Mouse (Mus musculus) testis, adult 2 months (tissue): Measurements from ENCODE around the gene Ros1. TPM values are rescaled to one million over a fixed set of nuclear protein-coding genes. Genes with fewer than 3 reads are reported as not detected.

Source experiments
- H3K27ac ChIP-seq: fragments of 200-500 bp; 2 replicates; pipeline ENCODE4 v1.5.1; 2012; ENCODE audit warnings: low read depth, low read length; ENCODE audit not compliant: control insufficient read depth, insufficient read depth
- H3K27me3 ChIP-seq: fragments of 200-500 bp; 2 replicates; pipeline ENCODE4 v1.6.1; 2012; ENCODE audit warnings: mild to moderate bottlenecking, low read length, moderate library complexity; ENCODE audit not compliant: control insufficient read depth, insufficient read depth
- H3K36me3 ChIP-seq: fragments of 200-500 bp; 2 replicates; pipeline ENCODE4 v1.6.1; 2012; ENCODE audit warnings: mild to moderate bottlenecking, low read length; ENCODE audit not compliant: control insufficient read depth, insufficient read depth
- H3K4me1 ChIP-seq: fragments of 200-500 bp; 2 replicates; pipeline ENCODE4 v1.6.1; 2012; ENCODE audit warnings: low read length; ENCODE audit not compliant: control insufficient read depth, insufficient read depth
- H3K4me3 ChIP-seq: fragments of 200-500 bp; 2 replicates; pipeline ENCODE4 v1.5.1; 2012; ENCODE audit warnings: low read depth, mild to moderate bottlenecking, low read length, moderate library complexity, mixed read lengths; ENCODE audit not compliant: control insufficient read depth
- CTCF ChIP-seq: fragments of 200-500 bp; IDR thresholded peaks from 2 replicates; pipeline ENCODE4 v1.5.1; 2012; ENCODE audit warnings: low read depth, mild to moderate bottlenecking, inconsistent platforms, low read length, moderate library complexity; ENCODE audit not compliant: control insufficient read depth, insufficient read depth, insufficient replicate concordance
- POLR2A ChIP-seq: fragments of 200-500 bp; IDR thresholded peaks from 2 replicates; pipeline ENCODE4 v1.6.1; 2012; ENCODE audit warnings: low read depth, mild to moderate bottlenecking, inconsistent platforms, low read length, moderate library complexity; ENCODE audit not compliant: control insufficient read depth
- polyA plus RNA-seq: library from polyadenylated mRNA; depleted of rRNA; stranded (reverse); fragments of >200 nt; gene quantifications from 2 replicates; pipeline ENCODE4 v1.2.3, GENCODE M21; 2012

Ros1 gene
- polyA plus RNA-seq, 1 experiment, result 0.21 TPM

GRCm38 (mm10) chr10:52027161-52028035 lies 167.6 kb downstream of the Ros1 start:
- peaks cover 2% of the 10 kb centered on the region; the same call in 1 of the 2 replicates for H3K27me3 ChIP-seq
- no peaks in the 10 kb centered on the region for H3K36me3 ChIP-seq
- H3K4me1 ChIP-seq, result peaks cover 9% of the 10 kb centered on the region
- TF ChIP-seq POLR2A (no peak), CTCF (no peak)
- H3K27ac ChIP-seq, result no peak overlapping the region
- H3K4me3 ChIP-seq, result peak overlapping the region; percentile 12; the same call in 1 of the 2 replicates

- Histone ChIP-seq H3K27me3 (peaks cover 2% of the 10 kb centered on the region; the same call in 1 of the 2 replicates), H3K4me3 (no peak overlapping the region), H3K27ac (no peak overlapping the region), H3K4me1 (peaks cover 12% of the 10 kb centered on the region), H3K36me3 (no peaks in the 10 kb centered on the region)
- no peak for TF ChIP-seq POLR2A
- no peak for TF ChIP-seq CTCF
Measured at GRCm38 (mm10) chr10:52025821-52026220, 169.2 kb downstream of the Ros1 start.

DNA sequence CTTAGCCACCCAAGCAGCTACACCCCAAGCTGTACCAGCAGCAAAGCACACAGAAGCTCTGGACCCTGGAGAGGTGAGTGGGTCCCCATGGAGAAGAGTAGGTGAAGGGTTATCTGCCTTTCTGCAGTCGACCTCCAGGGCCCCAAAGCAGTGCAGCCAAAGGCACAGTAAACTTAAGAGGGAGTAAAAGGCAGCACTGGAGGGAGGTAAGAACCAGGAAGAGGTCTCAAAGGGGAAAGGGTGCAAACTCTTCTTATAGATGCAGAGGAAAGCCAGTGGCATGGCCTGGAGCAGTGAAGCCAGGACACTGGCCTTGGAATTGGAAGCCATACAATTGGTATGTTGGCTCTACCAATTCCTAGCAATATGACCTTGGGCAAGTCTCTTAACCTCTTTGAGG lies 169.8 kb downstream of the Ros1 start:
- Histone ChIP-seq H3K36me3 (no peaks in the 10 kb centered on the region), H3K27me3 (peaks cover 2% of the 10 kb centered on the region; the same call in 1 of the 2 replicates), H3K27ac (no peak overlapping the region), H3K4me1 (peaks cover 12% of the 10 kb centered on the region), H3K4me3 (no peak overlapping the region)
- TF ChIP-seq CTCF, result no peak
- no peak for TF ChIP-seq POLR2A

GRCm38 (mm10) chr10:52024053-52024410 lies 171.0 kb downstream of the Ros1 start:
- Histone ChIP-seq H3K27ac (no peak overlapping the region), H3K27me3 (peaks cover 2% of the 10 kb centered on the region; the same call in 1 of the 2 replicates), H3K4me3 (no peak overlapping the region), H3K4me1 (peaks cover 12% of the 10 kb centered on the region), H3K36me3 (no peaks in the 10 kb centered on the region)
- TF ChIP-seq POLR2A (no peak), CTCF (no peak)

DNA sequence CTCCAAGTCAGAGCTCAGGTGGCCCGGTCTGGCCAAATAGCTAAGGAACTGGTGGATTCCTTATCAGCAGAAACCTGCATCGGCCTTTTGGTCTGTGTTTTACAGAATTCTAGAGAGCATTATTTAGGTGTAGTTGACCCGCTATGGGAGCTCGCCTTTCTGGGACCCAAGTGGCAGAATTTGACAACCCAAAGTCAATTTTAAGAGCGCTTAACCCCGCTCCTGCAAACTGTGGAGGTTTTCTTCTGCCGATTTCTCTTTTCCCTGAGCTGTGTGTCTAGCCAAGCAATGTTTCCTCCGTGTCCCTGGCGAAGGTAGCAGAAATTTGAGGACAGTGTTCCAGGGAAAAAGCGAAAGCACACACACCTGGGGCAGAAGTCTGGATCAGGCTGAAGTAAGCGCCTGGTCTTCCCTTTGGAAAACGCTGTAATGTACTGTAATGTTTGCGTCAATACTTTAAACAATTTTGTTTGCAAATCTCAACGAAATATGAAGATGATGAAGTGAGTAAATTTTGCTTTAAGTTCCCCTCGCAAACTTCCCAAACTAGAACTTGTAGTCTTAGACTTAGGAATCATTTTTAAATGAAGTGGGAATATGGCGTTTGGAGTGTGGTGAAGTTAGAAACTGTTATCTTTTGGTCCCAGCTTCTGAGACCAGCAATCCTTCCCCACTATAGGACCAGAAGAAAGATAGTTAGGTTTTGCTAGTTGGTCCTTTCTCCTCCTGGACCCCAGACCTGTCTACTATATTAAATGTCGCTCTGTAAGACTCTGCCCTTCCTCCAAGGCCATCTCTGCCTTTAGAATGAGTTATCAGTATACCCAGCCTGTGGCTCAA lies 171.6 kb downstream of the Ros1 start:
- no peak for TF ChIP-seq POLR2A
- TF ChIP-seq CTCF, result no peak
- peaks cover 2% of the 10 kb centered on the region; the same call in 1 of the 2 replicates for H3K27me3 ChIP-seq
- H3K36me3 ChIP-seq, result no peaks in the 10 kb centered on the region
- peaks cover 12% of the 10 kb centered on the region for H3K4me1 ChIP-seq
- H3K4me3 ChIP-seq, result no peak overlapping the region; the same call in 1 of the 2 replicates
- H3K27ac ChIP-seq, result no peak overlapping the region

- peaks cover 2% of the 10 kb centered on the region; the same call in 1 of the 2 replicates for H3K27me3 ChIP-seq
- TF ChIP-seq CTCF (no peak), POLR2A (no peak)
- H3K36me3 ChIP-seq, result no peaks in the 10 kb centered on the region
- H3K4me3 ChIP-seq, result peak within 1 kb of the TSS; percentile 49
- H3K4me1 ChIP-seq, result peaks cover 12% of the 10 kb centered on the region
- no peak within 1 kb of the TSS for H3K27ac ChIP-seq
Measured at GRCm38 (mm10) chr10:52022413-52023212, 172.4 kb downstream of the Ros1 start, which contains the start of gene Vgll2. Gene Vgll2 (plus strand): TSS chr10:52022502.
